Mouse (Mus musculus) retina, postnatal 7 days (tissue): ENCODE data around the gene Pnpla3.
"Not testable (repeated sequence)": the region's sequence is repeated elsewhere in the genome, so short reads cannot be mapped to it uniquely, and the experiment has no call there.

Experiments
- DNase-seq: peaks from one replicate; pipeline ENCODE4 v3.0.0-alpha.2; 2012; ENCODE audit warnings: low read depth, low spot score

The Pnpla3 gene

GRCm38 (mm10) chr15:84167600-84167999 lies at the start of gene Pnpla3:
Pnpla3 (plus strand) TSS chr15:84167837.
- DNase-seq, result peak; percentile 95

- DNase-seq, result peak; percentile 43
Observed at GRCm38 (mm10) chr15:84120612-84121011, 47.0 kb upstream of the Pnpla3 start.

GRCm38 (mm10) chr15:84121036-84121435 lies 46.6 kb upstream of the Pnpla3 start:
- DNase-seq, result no peak

GRCm38 (mm10) chr15:84123075-84123474 lies 44.6 kb upstream of the Pnpla3 start, which contains the start of gene Pnpla5:
Pnpla5 (minus strand) TSS chr15:84123175.
- DNase-seq, result no peak

GRCm38 (mm10) chr15:84124086-84124485 lies 43.6 kb upstream of the Pnpla3 start:
- DNase-seq, result no peak

GRCm38 (mm10) chr15:84126447-84126846 lies 41.2 kb upstream of the Pnpla3 start:
- no peak for DNase-seq

- DNase-seq, result no peak
Observed at GRCm38 (mm10) chr15:84126871-84127270, 40.8 kb upstream of the Pnpla3 start.

GRCm38 (mm10) chr15:84131096-84131786 lies 36.4 kb upstream of the Pnpla3 start:
- peak; percentile 40 for DNase-seq

GRCm38 (mm10) chr15:84131971-84132370 lies 35.7 kb upstream of the Pnpla3 start:
- no peak for DNase-seq

GRCm38 (mm10) chr15:84133440-84133839 lies 34.2 kb upstream of the Pnpla3 start:
- no peak for DNase-seq

- DNase-seq, result no peak
Observed at GRCm38 (mm10) chr15:84135472-84135871, 32.2 kb upstream of the Pnpla3 start.

- DNase-seq, result no peak
Observed at GRCm38 (mm10) chr15:84136473-84137415, 30.9 kb upstream of the Pnpla3 start.

- no peak for DNase-seq
Observed at GRCm38 (mm10) chr15:84139592-84140005, 28.0 kb upstream of the Pnpla3 start.

GRCm38 (mm10) chr15:84140109-84140508 lies 27.5 kb upstream of the Pnpla3 start:
- DNase-seq, result no peak

- DNase-seq, result no peak
Observed at GRCm38 (mm10) chr15:84140929-84141328, 26.7 kb upstream of the Pnpla3 start.

GRCm38 (mm10) chr15:84156158-84156557 lies 11.5 kb upstream of the Pnpla3 start:
- no peak for DNase-seq

- DNase-seq, result not testable (repeated sequence)
Observed at GRCm38 (mm10) chr15:84157530-84157929, 10.1 kb upstream of the Pnpla3 start.

- no peak for DNase-seq
Observed at GRCm38 (mm10) chr15:84161871-84162270, 5.8 kb upstream of the Pnpla3 start.

- no peak for DNase-seq
Observed at GRCm38 (mm10) chr15:84166818-84167217, 819 bp upstream of the Pnpla3 start.

- DNase-seq, result peak; percentile 84
Observed at GRCm38 (mm10) chr15:84168170-84169161, 829 bp downstream of the Pnpla3 start.

GRCm38 (mm10) chr15:84169511-84169910 lies 1.9 kb downstream of the Pnpla3 start:
- DNase-seq, result no peak
